ENCODE assay signal across 8 mouse cellular contexts in the genomic region with DNA sequence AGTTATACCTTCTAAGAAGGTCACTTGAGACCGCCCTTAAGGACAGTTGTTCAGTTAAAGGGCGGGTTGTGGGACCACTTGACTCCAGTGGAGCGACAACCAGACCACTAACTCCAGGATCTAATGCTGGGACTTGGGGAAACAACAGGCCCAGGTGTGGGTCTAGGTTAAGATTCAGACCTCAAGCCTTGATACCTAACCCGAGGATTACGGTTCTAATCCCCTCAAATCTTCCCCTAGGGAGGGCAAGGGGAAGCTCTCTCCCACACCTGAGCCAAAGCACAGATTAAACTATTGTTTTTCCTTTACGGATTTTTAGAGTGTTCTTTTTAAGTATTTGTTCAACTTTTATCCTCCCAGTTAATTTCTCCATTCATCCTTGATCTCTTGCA. TPM values are rescaled to one million over a fixed set of nuclear protein-coding genes. Genes with fewer than 3 reads are reported as not detected.
DNase-seq lines count a peak whose midpoint lies in the region; ATAC-seq and TF ChIP-seq lines count a peak whose summit lies in the region.

No protein-coding gene starts in this region.

- peak overlapping the region; percentile 66 for H3K4me2 ChIP-seq in hindbrain, embryonic 12.5 days (replicated peaks)
- peak overlapping the region; percentile 65 for H3K4me2 ChIP-seq in midbrain, embryonic 12.5 days (replicated peaks)

- DNase-seq in kidney, adult 2 months: no peak
- no peak for DNase-seq in kidney, postnatal 36 days
- DNase-seq in layer of hippocampus, postnatal 10 days (ENCODE audit: low spot score in 2 of 2): no peak
- no peak for DNase-seq in cerebellum, postnatal 14 days
- no peak for DNase-seq in right cerebral cortex, adult 18-20 months

- no peak for TF ChIP-seq CTCF in kidney, adult 2 months (conservative IDR thresholded peaks at IDR 0.05; ENCODE audit: insufficient read depth, insufficient read length, low read depth, low read length)
- TF ChIP-seq CTCF in bone marrow, adult 2 months (IDR thresholded peaks at IDR 0.05; ENCODE audit: control insufficient read depth, insufficient read depth, low read length): no peak

- peaks cover 5% of the 10 kb centered on the region for H3K4me1 ChIP-seq in kidney, adult 2 months (ENCODE audit: control insufficient read depth, insufficient read depth, low read length)
- H3K4me1 ChIP-seq in bone marrow, adult 2 months (ENCODE audit: control insufficient read depth, insufficient read depth, low read length): no peaks in the 10 kb centered on the region
- H3K4me1 ChIP-seq in hindbrain, embryonic 12.5 days: peaks cover 9% of the 10 kb centered on the region
- H3K4me1 ChIP-seq in midbrain, embryonic 12.5 days: peaks cover 9% of the 10 kb centered on the region; the same call in 1 of the 2 replicates

- peak overlapping the region; percentile 50 for H3K4me3 ChIP-seq in kidney, adult 2 months (ENCODE audit: insufficient read depth, low read depth, low read length)
- peak overlapping the region; percentile 26 for H3K4me3 ChIP-seq in bone marrow, adult 2 months (replicated peaks; ENCODE audit: control insufficient read depth, low read depth, low read length)
- peak overlapping the region; percentile 46 for H3K4me3 ChIP-seq in hindbrain, embryonic 12.5 days
- peak overlapping the region; percentile 50 for H3K4me3 ChIP-seq in midbrain, embryonic 12.5 days

- peak overlapping the region; percentile 43; the same call in 1 of the 2 replicates for H3K9ac ChIP-seq in hindbrain, embryonic 12.5 days
- H3K9ac ChIP-seq in midbrain, embryonic 12.5 days (replicated peaks): peak overlapping the region; percentile 37; the same call in 1 of the 2 replicates

- H3K9me3 ChIP-seq in hindbrain, embryonic 12.5 days (replicated peaks): no peaks in the 10 kb centered on the region
- no peaks in the 10 kb centered on the region for H3K9me3 ChIP-seq in midbrain, embryonic 12.5 days

- TF ChIP-seq POLR2A in kidney, adult 2 months (IDR thresholded peaks at IDR 0.05; ENCODE audit: low read depth, low read length): no peak
- TF ChIP-seq POLR2A in bone marrow, adult 2 months (IDR thresholded peaks at IDR 0.05; ENCODE audit: borderline replicate concordance, control insufficient read depth, low read depth, low read length): no peak

- H3K27me3 ChIP-seq in kidney, adult 2 months (replicated peaks; ENCODE audit: control insufficient read depth, insufficient read depth, low read length): no peaks in the 10 kb centered on the region
- 0 out of 2 replicates have a peak, but pooled peaks cover 12% of the 10 kb centered on the region for H3K27me3 ChIP-seq in hindbrain, embryonic 12.5 days
- peaks cover 18% of the 10 kb centered on the region for H3K27me3 ChIP-seq in midbrain, embryonic 12.5 days

- 0 out of 2 replicates have a peak, but pooled peaks have one; percentile 4 for ATAC-seq in hindbrain, embryonic 12.5 days (ENCODE audit: low FRiP score)
- ATAC-seq in midbrain, embryonic 12.5 days (ENCODE audit: low FRiP score, low read depth): peak; percentile 23; the same call in 1 of the 2 replicates

- H3K27ac ChIP-seq in kidney, adult 2 months (ENCODE audit: insufficient read depth, low read depth, low read length): no peak overlapping the region; the same call in 1 of the 2 replicates
- no peak overlapping the region for H3K27ac ChIP-seq in bone marrow, adult 2 months (ENCODE audit: control insufficient read depth, insufficient read depth, low read depth, low read length, poor library complexity)
- H3K27ac ChIP-seq in hindbrain, embryonic 12.5 days: no peak overlapping the region
- no peak overlapping the region for H3K27ac ChIP-seq in midbrain, embryonic 12.5 days (replicated peaks)

- WGBS in kidney, adult 2 months: 32% methylated on average over 6 of the region's 6 CpGs
- 52% methylated on average over 6 of the region's 6 CpGs for WGBS in bone marrow, adult 2 months
- 31% methylated on average over 6 of the region's 6 CpGs for WGBS in hindbrain, embryonic 12.5 days
- 28% methylated on average over 6 of the region's 6 CpGs for WGBS in midbrain, embryonic 12.5 days

- H3K36me3 ChIP-seq in kidney, adult 2 months (ENCODE audit: control insufficient read depth, insufficient read depth, low read length): no peaks in the 10 kb centered on the region
- 0 out of 2 replicates have a peak, but pooled peaks cover 2% of the 10 kb centered on the region for H3K36me3 ChIP-seq in hindbrain, embryonic 12.5 days
- no peaks in the 10 kb centered on the region for H3K36me3 ChIP-seq in midbrain, embryonic 12.5 days

RNA-seq across cellular contexts. Expression of a gene that starts 0.9 kb away (rescaled TPM):
- 43.0 and 43.9 TPM in 2 replicates for polyA plus RNA-seq in kidney, adult 2 months (2012; rRNA removed)
- 18.3 and 38.3 TPM in 2 replicates for polyA plus RNA-seq in bone marrow, adult 2 months (2011; ENCODE audit: insufficient read depth, insufficient read length, low replicate concordance, missing spikeins)
- polyA plus RNA-seq in hindbrain, embryonic 12.5 days (2016; fragmentation: Nextera tagmentation; extraction: Ambion mirVana): 34.4 and 38.3 TPM in 2 replicates
- polyA plus RNA-seq in midbrain, embryonic 12.5 days (2016; fragmentation: Nextera tagmentation; extraction: Ambion mirVana): 39.2 and 42.1 TPM in 2 replicates
- total RNA-seq in layer of hippocampus, postnatal 10 days (2021): 10 to 100 TPM; 16.2 to 20.5 TPM

RNA-seq across cellular contexts. Expression of a gene that starts 6.1 kb away (rescaled TPM):
- 38.9 and 46.2 TPM in 2 replicates for polyA plus RNA-seq in kidney, adult 2 months (2012; rRNA removed)
- 1.6 and 2.9 TPM in 2 replicates for polyA plus RNA-seq in bone marrow, adult 2 months (2011; ENCODE audit: insufficient read depth, insufficient read length, low replicate concordance, missing spikeins)
- polyA plus RNA-seq in hindbrain, embryonic 12.5 days (2016; fragmentation: Nextera tagmentation; extraction: Ambion mirVana): 2.3 TPM in 2 replicates
- polyA plus RNA-seq in midbrain, embryonic 12.5 days (2016; fragmentation: Nextera tagmentation; extraction: Ambion mirVana): 1.7 and 1.9 TPM in 2 replicates
- total RNA-seq in layer of hippocampus, postnatal 10 days (2021): 1 to 10 TPM; 4.3 to 4.4 TPM

RNA-seq across cellular contexts. Expression of a gene that starts 16.8 kb away (rescaled TPM):
- 38.2 and 44.7 TPM in 2 replicates for polyA plus RNA-seq in kidney, adult 2 months (2012; rRNA removed)
- 1.9 and 4.5 TPM in 2 replicates for polyA plus RNA-seq in bone marrow, adult 2 months (2011; ENCODE audit: insufficient read depth, insufficient read length, low replicate concordance, missing spikeins)
- polyA plus RNA-seq in hindbrain, embryonic 12.5 days (2016; fragmentation: Nextera tagmentation; extraction: Ambion mirVana): 8.5 TPM in 2 replicates
- 5.9 and 6.7 TPM in 2 replicates for polyA plus RNA-seq in midbrain, embryonic 12.5 days (2016; fragmentation: Nextera tagmentation; extraction: Ambion mirVana)
- total RNA-seq in layer of hippocampus, postnatal 10 days (2021): 10 to 100 TPM; 12.2 to 17.4 TPM

RNA-seq across cellular contexts. Expression of a gene that starts 34.2 kb away (rescaled TPM):
- 17.2 and 18.4 TPM in 2 replicates for polyA plus RNA-seq in kidney, adult 2 months (2012; rRNA removed)
- polyA plus RNA-seq in bone marrow, adult 2 months (2011; ENCODE audit: insufficient read depth, insufficient read length, low replicate concordance, missing spikeins): 26.1 and 34.4 TPM in 2 replicates
- 27.8 and 31.0 TPM in 2 replicates for polyA plus RNA-seq in hindbrain, embryonic 12.5 days (2016; fragmentation: Nextera tagmentation; extraction: Ambion mirVana)
- 34.7 and 38.7 TPM in 2 replicates for polyA plus RNA-seq in midbrain, embryonic 12.5 days (2016; fragmentation: Nextera tagmentation; extraction: Ambion mirVana)
- total RNA-seq in layer of hippocampus, postnatal 10 days (2021): 10 to 100 TPM; 26.2 to 37.5 TPM

RNA-seq across cellular contexts. Expression of a gene that starts 41.7 kb away (rescaled TPM):
- polyA plus RNA-seq in kidney, adult 2 months (2012; rRNA removed): 30.1 and 31.4 TPM in 2 replicates
- polyA plus RNA-seq in bone marrow, adult 2 months (2011; ENCODE audit: insufficient read depth, insufficient read length, low replicate concordance, missing spikeins): 19.0 and 38.1 TPM in 2 replicates
- polyA plus RNA-seq in hindbrain, embryonic 12.5 days (2016; fragmentation: Nextera tagmentation; extraction: Ambion mirVana): 64.8 and 66.4 TPM in 2 replicates
- polyA plus RNA-seq in midbrain, embryonic 12.5 days (2016; fragmentation: Nextera tagmentation; extraction: Ambion mirVana): 72.4 and 77.1 TPM in 2 replicates
- total RNA-seq in layer of hippocampus, postnatal 10 days (2021): 10 to 100 TPM; 41.1 to 50.7 TPM

Comparison
In these comparisons a context has a peak if more than half of its experiments do, and no peak if none do; other contexts are left out.
1. RNA of a gene that starts 6.1 kb away (polyA plus RNA-seq): 38.9 to 46.2 TPM in kidney, adult 2 months; 1.6 to 2.9 TPM in bone marrow, adult 2 months, 2.3 TPM in hindbrain, embryonic 12.5 days and 1.7 to 1.9 TPM in midbrain, embryonic 12.5 days; every median in the first group is over 10 times any median in the second.
2. Peak in every context shown above with its lines, with median percentiles within 50 percentile points of each other: H3K4me3 ChIP-seq.